Mouse (Mus musculus) cerebellum, adult 11 months (tissue): ENCODE data around the gene Galnt7.
"Not testable (repeated sequence)": the region's sequence is repeated elsewhere in the genome, so short reads cannot be mapped to it uniquely, and the experiment has no call there.

Experiments used
- DNase-seq: peaks from one replicate; pipeline ENCODE4 v3.0.0; 2022

Galnt7 gene

DNA sequence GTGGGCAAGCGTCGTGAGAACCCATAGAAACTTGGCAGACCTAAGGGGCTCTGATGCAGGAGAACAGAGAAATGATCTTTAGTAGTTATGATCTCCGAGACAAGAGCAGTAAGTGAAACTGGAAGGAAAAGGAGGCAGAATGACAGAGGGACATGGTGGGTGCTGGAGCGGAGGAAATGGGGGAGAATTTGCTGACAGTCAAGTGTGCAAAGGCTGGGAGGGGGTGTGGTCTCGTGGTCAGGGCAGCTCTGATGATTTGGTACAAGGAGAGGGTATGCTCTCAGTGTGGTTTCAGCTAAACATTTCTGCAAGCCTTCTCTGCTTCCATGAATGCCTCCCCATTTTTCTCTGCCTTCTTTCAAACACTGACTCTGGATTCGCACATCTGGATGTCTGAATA, 116.7 kb downstream of the Galnt7 start:
- no peak for DNase-seq

DNA sequence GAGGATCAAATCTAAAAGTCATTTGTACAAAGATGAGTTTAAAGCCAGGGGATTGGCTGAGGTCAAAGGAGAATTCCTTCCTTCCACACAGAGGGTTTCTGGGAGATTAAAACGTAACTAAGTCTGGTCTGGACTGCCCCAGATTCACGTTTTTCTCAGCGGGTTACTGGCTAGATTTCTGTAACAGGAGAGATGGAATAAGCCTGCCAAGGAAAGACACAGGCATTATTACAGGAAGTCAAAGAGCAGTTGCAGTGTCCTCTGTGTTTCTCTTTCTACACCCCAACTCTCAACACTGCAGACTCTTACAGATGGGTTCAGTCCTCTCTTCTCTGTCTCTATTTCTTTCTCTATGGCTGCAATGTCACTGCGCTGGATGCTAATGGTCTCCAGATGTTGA, 118.3 kb downstream of the Galnt7 start:
- DNase-seq, result no peak

DNA sequence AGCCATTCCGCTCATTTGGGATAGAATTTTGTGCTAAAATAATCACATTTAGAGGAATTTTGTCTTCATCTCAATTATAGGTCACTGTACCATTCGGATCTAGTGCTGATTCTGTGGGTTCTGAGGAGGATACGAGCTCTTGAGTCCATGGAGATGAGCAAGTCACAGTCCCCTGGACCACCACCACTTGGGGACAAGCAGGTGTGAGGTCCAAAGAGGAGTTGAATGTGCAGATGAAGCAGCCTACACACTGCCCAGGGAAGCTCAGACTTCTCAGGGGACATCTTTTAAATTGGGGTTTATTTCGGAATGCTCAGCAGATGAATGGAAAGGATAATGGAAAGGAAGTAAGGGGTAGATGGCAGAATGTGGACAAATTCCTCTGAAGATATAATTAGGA, 119.7 kb downstream of the Galnt7 start:
- no peak for DNase-seq

DNA sequence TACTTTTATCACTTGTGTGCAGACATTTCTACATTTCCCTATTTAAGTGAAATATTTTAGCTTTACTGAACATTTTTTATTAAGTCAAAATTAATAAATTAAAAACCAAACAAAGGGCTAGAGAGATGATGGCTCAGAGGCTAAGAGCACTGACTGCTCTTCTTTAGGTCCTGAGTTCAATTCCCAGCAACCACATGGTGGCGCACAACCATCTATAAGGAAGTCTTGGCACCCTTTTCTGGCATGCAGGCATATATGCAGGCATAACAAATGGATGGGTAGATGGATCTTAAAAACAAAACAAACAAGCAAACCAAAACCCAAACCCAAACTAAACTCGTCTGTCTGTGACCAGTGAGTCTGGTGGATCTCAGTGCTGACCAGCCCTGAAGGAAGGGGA, 120.6 kb downstream of the Galnt7 start:
- no peak for DNase-seq

DNA sequence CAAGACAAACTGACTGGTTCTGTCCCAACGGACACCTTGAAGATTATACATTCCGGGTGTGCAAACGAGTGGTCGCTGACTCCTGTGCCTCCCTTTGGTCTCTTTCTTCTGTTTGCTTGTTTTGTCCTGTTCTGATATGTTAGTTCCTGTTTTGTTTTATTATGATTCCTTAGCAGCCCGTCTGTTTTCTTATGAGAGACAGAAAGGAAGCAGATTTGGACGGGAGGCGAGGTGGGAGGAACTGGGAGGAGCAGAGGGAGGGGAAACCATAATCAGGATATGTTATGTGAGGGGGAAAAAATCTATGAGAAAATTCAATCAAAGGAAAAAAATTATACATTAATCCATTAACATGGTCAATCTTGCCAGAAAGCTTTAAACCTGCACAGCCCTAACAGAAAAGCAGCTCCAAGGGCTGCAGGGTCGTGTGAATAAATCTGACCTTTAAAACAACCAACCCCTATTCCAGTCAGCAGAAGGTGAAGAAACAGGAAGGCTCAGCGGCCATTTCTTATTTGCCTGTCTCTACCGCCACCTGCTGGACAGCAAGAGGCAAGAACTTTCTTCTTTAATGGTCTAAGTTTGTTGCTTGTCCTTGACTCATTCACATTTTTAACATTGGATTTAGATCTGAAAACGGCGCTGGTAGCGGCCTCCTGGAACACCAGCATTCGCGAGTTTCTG, 122.0 kb downstream of the Galnt7 start:
- DNase-seq, result peak; percentile 72

DNA sequence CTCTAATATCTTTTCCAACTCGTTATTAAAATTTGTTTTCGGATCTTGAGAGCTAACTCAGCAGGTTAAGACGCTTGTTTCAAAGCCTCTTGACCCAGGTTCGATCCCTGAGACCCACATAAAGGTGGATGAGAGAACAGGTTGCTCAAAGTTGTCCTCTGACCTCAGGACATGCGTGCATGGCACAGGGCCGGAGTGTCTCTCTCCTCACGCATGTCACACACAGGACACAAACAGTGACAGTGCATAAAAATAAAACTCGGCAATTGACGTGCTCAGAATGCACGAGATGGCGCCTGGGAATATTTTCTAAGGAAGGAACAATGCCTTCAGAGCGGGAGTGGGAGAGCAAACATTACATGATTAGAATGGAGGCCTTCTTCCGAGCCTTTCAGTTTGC, 122.6 kb downstream of the Galnt7 start:
- no peak for DNase-seq

DNA sequence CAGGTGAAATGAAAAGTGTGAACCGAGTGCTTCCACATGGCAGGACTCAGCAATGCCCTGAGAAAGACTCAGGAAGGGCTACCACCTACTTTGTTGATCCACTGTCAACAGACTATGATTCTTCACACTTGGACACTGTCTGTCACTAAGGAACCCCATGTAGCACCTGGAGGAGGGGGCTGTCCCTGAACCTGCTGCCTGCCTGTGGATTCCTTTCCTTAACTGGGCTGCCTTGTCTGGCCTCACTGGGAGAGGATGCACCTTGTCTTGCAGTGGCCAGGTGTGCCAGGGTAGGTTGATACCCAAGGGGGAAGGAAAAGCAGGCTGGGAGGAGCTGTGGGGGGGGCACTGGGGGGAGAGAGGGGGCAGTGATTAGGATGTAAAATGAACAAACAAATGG, 124.8 kb downstream of the Galnt7 start:
- no peak for DNase-seq

DNA sequence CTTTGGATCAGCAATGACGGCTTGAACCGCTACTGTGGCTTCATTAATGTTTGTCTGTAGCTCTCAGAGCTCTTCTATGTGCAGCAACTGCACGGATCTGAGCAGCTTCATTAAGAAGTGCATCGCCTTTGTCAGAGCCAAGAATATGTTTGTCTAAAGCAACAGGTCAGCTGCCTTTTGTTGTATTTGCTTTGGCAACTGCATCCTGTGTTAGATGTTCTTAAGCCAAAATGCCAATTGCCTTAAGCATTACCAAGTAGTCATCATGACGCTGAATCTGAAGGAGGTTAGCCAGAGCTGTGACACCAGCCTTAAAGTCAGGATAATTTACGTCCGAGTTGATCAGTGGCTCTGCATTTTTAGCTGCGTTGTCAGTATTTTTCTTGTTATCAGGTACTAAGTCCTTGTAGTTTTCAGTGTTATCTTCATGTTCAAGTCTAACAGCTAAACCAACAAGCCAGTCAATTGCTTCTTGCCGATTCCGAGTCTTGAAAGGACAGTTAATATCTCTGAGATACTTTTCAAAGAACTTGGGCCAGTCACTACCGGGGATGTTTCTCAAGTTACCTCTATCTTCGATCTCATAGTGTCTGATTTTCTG, 132.5 kb downstream of the Galnt7 start:
- DNase-seq, result no peak

DNA sequence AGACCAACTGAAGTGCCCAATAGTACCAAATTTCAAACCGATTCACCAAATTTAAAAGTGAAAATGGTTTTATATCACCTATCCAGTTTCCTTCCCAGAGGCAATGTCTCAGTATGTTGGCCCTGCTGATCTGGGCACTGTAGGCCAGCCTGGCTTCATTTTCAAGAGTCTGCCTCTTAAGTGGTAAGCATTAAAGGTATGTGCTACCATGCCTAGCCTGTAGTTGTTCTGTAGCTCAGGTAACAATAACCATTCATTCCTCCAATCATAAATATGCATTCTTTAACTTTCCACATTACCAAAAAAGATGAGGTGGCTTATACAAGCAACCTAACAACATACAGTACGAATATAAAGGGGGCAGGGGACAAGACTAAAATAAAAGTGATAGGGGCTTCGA, 135.1 kb downstream of the Galnt7 start:
- no peak for DNase-seq

DNA sequence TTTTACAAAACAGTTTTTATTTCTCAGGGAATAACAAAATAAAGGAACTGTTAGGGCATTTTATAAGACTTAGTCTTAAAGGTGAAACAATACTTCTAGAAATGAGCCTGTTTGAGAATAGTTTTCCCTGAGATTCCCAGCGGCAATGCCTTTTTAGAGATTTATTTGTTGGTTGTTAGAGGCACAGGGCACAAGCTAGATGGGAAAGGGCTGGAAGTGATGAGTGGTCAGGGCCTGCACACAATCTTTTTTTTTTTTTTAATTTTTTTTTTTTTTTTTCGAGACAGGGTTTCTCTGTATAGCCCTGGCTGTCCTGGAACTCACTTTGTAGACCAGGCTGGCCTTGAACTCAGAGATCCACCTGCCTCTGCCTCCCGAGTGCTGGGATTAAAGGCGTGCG, 136.1 kb downstream of the Galnt7 start:
- not testable (repeated sequence) for DNase-seq

DNA sequence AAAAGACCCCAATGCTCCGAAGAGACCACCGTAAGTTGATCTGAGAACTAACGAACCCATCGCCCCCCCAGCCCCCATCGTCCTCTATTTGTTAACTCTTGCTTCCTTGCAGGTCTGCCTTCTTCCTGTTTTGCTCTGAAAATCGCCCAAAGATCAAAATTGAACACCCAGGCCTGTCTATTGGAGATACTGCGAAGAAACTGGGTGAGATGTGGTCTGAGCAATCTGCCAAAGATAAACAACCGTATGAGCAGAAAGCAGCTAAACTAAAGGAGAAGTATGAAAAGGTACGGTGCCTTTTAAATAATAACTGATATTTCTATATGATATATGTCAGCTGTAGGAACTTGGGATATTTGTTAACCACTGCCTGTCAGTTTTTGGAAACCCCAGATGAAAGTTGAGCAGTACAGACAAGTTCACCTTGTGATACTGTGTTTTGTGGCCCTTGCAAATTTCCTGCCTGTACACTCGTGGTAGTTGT, 139.6 kb downstream of the Galnt7 start:
- DNase-seq, result not testable (repeated sequence)

DNA sequence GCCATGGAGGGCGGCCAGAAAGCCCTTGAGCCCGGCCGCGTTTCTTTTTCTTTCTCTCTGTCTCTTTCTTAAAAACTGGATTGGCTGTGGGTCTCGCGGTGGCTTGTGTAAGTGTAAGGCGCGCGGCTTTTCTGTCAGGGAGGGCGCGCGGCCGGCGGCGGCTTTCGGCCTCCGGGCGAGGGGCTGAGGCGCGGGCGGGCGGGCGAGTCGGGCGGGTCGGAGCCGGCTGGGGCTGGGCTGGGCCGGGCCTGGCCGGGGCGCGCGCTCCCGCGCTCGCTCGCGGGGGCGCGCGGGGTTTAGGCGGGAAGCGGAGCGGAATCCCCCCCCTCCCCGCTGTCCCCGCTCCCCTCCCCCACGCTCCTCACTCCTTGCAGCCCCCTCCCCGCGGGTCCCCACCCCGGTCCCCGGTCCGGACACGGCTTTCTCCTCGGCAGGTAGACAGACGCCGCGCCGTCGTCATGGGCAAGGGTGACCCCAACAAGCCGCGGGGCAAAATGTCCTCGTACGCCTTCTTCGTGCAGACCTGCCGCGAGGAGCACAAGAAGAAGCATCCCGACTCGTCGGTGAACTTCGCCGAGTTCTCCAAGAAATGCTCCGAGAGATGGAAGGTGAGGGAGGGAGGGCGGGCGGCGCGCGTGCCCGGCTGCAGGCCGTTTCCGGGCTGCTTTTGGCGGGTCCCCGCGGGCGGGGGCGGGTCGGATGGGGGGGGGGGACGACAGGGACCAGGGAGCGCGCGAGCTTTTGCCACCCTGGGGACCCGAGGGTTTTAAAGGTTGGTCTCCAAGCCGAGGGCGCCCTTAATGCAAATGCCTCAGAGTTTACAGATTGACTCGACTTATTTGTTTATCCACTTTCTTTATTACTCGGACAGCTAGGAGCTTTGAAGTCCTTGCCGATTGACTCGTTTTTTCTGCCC, 140.4 kb downstream of the Galnt7 start:
- peak; percentile 39 for DNase-seq

DNA sequence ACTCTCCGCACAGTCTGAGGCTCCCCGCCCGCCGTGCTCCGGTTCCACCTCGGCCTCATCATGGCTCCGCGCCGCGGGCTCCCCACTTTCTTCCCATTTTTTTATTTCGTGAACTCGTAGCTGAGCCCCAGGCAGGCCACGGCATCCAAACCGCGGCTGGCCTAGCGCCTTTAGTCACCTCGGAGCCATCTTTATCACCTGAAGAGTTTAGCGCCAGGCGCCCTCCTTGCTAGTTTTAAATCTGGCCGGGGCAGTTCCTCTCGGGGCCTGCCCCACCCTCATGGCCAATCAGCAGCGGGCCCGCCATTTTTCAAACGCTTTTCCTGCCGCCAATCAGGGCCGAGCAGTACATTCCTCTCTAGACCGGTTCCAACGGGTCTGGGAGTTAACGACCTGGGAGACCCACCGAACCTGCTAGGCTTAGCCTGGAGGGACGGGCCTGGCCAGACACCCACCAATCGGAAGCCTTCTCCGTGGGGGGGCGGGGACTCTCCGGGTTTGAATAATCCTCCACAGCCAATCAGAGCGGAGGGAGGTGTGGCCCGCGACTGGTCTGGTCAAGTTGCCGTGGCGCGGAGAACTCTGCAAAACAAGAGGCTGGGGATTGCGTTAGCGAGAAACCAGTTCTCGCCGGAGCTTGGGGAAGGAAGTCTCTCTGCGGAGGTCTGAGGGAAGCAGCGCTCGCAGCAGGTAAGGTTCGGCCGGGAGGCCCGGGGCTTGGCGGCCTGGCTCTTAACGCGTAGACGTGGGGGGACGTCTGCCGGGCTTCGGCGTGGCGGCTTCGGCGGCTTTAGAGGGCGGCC, 141.3 kb downstream of the Galnt7 start, which contains the start of gene Hmgb2:
Gene Hmgb2 (plus strand): TSS at position 592 of the 803 bp plus-strand sequence.
- peak; percentile 100 for DNase-seq

DNA sequence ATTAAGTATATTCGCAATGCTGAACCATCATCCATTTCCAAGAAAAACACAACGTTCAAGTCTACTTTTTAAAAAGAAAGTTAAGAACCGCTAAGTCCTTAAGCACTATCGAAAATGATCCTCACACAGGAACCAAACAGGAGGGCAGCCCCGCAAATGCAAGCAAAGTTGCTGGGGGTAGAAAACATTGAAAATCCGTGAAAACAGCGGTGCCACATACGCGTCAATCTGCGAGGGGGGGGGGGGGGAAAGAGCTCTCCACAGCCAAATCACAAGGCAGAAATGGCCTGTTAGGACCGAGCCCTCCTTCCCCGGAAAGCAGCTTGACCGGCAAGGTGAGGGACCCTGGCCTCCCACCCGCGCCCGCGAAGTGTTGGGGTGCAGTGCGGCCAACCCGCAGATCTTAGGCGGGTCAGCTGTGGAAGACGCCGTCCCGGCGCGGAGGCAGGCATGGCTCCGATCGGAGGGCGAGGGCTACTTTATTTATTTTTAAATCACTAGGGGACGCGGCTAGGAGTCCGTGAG, 142.0 kb downstream of the Galnt7 start:
- DNase-seq, result no peak

DNA sequence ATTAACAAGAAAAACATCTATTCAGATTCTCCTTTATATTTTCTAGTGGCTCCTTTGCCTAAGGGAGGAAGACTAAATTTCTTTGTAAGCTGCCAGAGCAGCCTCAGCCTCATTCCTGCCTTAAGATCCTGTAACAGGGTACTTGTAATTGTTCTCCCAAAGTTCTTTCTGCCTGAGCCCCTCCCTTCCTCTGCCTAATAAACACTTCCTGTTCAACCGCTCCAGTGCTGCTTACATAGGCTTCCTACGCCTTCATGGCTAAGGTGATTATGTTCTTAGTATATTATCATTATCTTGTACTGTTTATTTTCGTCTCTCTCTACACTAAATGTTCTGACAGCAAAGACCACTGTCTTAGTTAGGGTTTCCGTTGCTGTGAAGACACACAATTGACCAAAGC, 144.2 kb downstream of the Galnt7 start:
- DNase-seq, result no peak

DNA sequence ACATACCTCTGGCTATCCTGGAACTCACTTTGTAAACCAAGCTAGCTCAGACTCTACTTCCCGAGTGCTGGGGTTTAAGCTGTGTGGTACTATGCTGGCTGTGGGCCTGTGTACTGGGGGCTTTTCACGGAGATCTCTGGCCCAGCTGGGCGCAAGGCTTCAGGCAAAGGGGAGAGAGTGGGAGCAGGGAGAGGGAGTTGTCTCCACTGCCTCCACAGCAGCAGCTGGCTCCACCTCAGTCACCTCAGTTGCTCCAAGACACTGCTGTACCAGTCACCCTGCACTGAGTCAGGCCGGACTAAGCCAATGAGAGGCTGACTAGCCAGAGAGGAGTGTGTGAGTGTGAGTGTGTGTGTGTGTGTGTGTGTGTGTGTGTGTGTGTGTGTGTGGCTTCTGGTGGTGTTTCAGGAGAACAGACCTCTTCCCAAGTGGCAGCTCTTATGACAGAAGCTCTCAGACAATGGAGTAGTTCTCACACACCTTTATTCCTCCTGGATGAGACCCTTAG, 145.2 kb downstream of the Galnt7 start:
- DNase-seq, result no peak

DNA sequence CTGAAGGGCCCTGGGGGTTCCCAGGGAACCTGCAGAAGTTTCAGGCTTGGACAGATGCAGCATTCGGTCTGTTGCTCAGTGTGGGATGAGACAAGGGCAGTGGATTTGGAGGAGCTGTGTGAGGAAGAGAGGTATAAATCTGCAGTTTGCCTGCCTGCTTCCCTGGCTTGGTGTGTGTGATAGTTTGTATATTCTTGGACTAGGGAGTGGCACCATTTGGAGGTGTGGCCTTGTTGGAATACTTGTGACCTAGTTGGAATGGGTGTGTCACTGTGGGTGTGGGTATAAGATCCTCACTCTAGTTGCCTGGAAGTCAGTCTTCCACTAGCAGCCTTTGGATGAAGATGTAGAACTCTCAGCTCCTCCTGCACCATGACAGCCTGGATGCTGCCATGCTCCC, 147.3 kb downstream of the Galnt7 start:
- not testable (repeated sequence) for DNase-seq

DNA sequence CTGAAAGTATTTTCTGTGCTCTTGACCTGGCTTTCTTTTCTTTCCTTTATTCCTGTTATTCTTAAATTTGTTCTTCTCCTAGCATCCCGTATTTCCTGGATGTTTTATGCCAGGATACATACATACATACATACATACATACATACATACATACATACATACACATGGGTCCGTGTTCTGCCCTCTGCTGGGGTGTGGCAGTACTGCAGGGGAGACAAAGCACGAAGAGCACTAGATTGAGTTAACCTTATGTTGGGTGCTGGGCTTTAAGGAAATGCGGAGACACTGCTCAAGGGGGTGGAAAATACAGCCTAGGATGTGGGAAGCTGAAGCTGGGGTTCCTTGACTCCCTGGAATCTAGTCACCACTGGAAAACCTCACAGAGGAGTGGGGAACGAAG, 149.2 kb downstream of the Galnt7 start:
- peak; percentile 57 for DNase-seq

DNA sequence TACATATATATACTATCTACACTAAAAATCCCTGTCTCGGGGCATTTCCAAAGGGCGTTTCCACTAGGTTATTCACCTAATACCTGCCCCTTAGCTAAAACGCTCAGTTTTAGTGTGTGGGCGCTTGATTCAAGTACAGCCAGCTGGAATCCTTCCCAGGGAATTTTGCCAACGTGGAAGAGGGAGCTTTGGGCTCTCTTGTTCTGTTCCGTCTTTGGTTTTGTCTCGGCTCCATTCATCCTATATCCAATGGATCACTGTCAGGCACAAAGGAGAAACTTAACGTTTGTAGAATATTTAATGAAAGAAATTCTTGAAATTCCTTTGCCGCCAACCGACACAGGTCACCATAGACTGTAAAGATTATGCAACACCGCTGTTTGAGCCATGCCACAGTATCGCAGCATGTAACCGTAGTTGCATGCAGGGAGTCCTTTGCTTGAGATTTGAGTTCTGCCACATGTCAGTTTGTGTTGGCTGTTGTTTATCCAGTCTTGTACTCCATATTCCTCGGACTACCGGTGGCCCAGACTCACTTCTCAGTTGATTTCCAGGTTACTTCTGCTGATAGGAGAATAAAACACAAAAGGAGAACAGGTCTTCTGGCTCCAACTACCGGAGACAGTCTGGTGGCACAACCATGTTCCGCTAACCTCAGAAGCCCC, 153.9 kb downstream of the Galnt7 start:
- DNase-seq, result peak; percentile 76

DNA sequence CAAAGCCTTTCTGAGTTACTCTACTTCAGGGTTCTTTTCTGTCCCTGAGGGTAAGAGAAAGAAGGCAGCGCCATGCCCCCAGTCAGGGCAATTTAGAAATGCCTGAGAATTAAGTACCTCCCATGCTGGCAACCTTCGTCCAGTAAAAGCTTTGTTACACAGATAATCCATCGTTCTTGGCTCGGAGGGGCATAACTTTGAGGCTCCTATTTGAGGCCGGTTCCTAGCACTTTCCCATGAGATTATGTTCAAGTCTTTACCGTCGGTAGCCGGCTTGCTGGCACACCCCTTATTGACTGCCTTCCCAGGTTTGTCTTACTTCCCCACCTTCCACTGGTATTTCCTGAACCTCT, 154.4 kb downstream of the Galnt7 start:
- no peak for DNase-seq

DNA sequence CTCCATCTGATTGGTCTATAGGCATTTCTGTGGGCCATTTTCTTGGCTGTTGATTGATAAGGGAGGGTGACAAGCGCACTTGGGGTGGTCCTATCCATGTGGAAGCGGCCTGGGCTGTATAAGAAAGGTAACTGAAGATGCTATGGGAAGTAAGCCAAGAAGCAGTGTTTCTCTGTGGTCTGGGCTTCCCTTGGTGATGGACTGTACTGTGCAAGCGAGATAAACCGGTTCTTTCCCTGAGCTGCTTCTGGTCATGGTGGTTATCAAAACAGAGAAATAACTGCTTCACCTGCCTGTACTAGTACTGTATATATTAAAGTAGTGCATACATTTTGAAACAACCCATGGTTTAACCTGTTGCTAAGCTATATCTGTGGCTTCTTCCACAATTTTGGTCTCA, 161.0 kb downstream of the Galnt7 start:
- no peak for DNase-seq

DNA sequence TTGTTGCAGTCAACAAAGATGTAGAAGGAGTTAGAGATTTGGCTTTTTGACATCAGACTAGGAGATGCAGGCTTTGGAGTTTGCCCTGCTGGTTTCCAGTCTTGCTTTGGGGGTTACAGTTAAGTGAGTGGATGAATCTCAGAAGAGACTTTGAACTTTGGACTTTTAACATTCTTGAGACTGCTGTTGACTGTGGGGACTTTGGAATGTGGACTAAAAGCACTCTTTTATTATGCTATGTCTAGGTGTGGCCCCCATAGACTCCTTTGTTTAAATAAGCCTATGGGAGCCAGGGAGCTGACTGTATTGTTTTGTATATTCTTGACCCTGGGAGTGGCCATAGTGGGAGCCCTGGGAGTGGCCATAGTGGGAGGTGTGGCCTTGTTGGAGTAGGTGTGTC, 162.9 kb downstream of the Galnt7 start:
- DNase-seq, result no peak
